Mouse (Mus musculus): Measurements from ENCODE around the gene Thap8. TPM values are rescaled to one million over a fixed set of nuclear protein-coding genes. Genes with fewer than 3 reads are reported as not detected.

The Thap8 gene
- polyA plus RNA-seq, 1 experiment from 2014 or later, result 0.42 TPM

GRCm38 (mm10) chr7:30333436-30333835 lies 53.5 kb downstream of the Thap8 start:
- Histone ChIP-seq H3K4me3 (no peak overlapping the region), H3K9me3 (replicated peaks) (no peaks in the 10 kb centered on the region), H3K4me1 (replicated peaks) (peaks cover 34% of the 10 kb centered on the region), H3K9ac (no peak overlapping the region), H3K36me3 (no peaks in the 10 kb centered on the region), H3K27ac (peak overlapping the region; percentile 83), H3K27me3 (peaks cover 17% of the 10 kb centered on the region), H3K4me2 (peak overlapping the region; percentile 32)
- WGBS, result 5% methylated on average over 4 of the region's 4 CpGs
- peak; percentile 83 for ATAC-seq (replicated peaks; ENCODE audit: insufficient number of reproducible peaks, insufficient read depth, low FRiP score, low read depth)

GRCm38 (mm10) chr7:30334563-30334962 lies 54.7 kb downstream of the Thap8 start:
- no peak for ATAC-seq (replicated peaks; ENCODE audit: insufficient number of reproducible peaks, insufficient read depth, low FRiP score, low read depth)
- no peak overlapping the region for H3K9ac ChIP-seq
- H3K4me1 ChIP-seq (replicated peaks), result peaks cover 34% of the 10 kb centered on the region
- H3K27ac ChIP-seq, result no peak overlapping the region
- H3K27me3 ChIP-seq, result peaks cover 23% of the 10 kb centered on the region
- no peaks in the 10 kb centered on the region for H3K9me3 ChIP-seq (replicated peaks)
- H3K36me3 ChIP-seq, result no peaks in the 10 kb centered on the region
- 70% methylated on average over 5 of the region's 5 CpGs for WGBS
- H3K4me2 ChIP-seq, result no peak overlapping the region
- H3K4me3 ChIP-seq, result no peak overlapping the region

GRCm38 (mm10) chr7:30335688-30336087 lies 55.8 kb downstream of the Thap8 start:
- Histone ChIP-seq H3K4me3 (no peak overlapping the region), H3K4me2 (no peak overlapping the region), H3K27ac (no peak overlapping the region), H3K9me3 (replicated peaks) (no peaks in the 10 kb centered on the region), H3K36me3 (no peaks in the 10 kb centered on the region), H3K27me3 (peaks cover 26% of the 10 kb centered on the region), H3K9ac (no peak overlapping the region), H3K4me1 (replicated peaks) (peaks cover 34% of the 10 kb centered on the region)
- no peak for ATAC-seq (replicated peaks; ENCODE audit: insufficient number of reproducible peaks, insufficient read depth, low FRiP score, low read depth)
- WGBS, result 78% methylated on average over 6 of the region's 6 CpGs

- ATAC-seq (replicated peaks; ENCODE audit: insufficient number of reproducible peaks, insufficient read depth, low FRiP score, low read depth), result no peak
- no peak overlapping the region for H3K9ac ChIP-seq
- peaks cover 34% of the 10 kb centered on the region for H3K4me1 ChIP-seq (replicated peaks)
- H3K27me3 ChIP-seq, result peaks cover 26% of the 10 kb centered on the region
- H3K9me3 ChIP-seq (replicated peaks), result no peaks in the 10 kb centered on the region
- no peak overlapping the region for H3K4me3 ChIP-seq
- H3K36me3 ChIP-seq, result no peaks in the 10 kb centered on the region
- no peak overlapping the region for H3K4me2 ChIP-seq
- H3K27ac ChIP-seq, result no peak overlapping the region
- WGBS, result 3% methylated on average over 9 of the region's 9 CpGs
These were observed 56.5 kb downstream of the Thap8 start for GRCm38 (mm10) chr7:30336384-30336783.

- H3K4me3 ChIP-seq, result no peak overlapping the region
- H3K9me3 ChIP-seq (replicated peaks), result no peaks in the 10 kb centered on the region
- H3K27ac ChIP-seq, result no peak overlapping the region
- no peak overlapping the region for H3K4me2 ChIP-seq
- no peaks in the 10 kb centered on the region for H3K36me3 ChIP-seq
- 61% methylated on average over 5 of the region's 5 CpGs for WGBS
- no peak for ATAC-seq (replicated peaks; ENCODE audit: insufficient number of reproducible peaks, insufficient read depth, low FRiP score, low read depth)
- H3K4me1 ChIP-seq (replicated peaks), result peaks cover 2% of the 10 kb centered on the region
- H3K9ac ChIP-seq, result no peak overlapping the region
- H3K27me3 ChIP-seq, result peaks cover 35% of the 10 kb centered on the region
These were observed 59.7 kb downstream of the Thap8 start for GRCm38 (mm10) chr7:30339432-30340109.

Other genes with a start within 250 kb of the Thap8 start
- 3.3 and 4.1 TPM in 2 replicates for gene Zfp14, start 228.7 kb upstream of the Thap8 start, polyA plus RNA-seq (2015; fragmentation: Nextera tagmentation; extraction: Ambion mirVana)
- gene Zfp82, start 207.2 kb upstream of the Thap8 start, polyA plus RNA-seq (2015; fragmentation: Nextera tagmentation; extraction: Ambion mirVana), result 3.5 and 4.6 TPM in 2 replicates
- 0.59 TPM in 1 of 2 replicates, not detected in the other for gene Gm26920, start 189.7 kb upstream of the Thap8 start, polyA plus RNA-seq (2015; fragmentation: Nextera tagmentation; extraction: Ambion mirVana)
- gene Zfp566, start 189.6 kb upstream of the Thap8 start, polyA plus RNA-seq (2015; fragmentation: Nextera tagmentation; extraction: Ambion mirVana), result 5.1 and 6.3 TPM in 2 replicates
- 72.9 and 75.3 TPM in 2 replicates for gene Zfp260, start 185.3 kb upstream of the Thap8 start, polyA plus RNA-seq (2015; fragmentation: Nextera tagmentation; extraction: Ambion mirVana)
- gene Zfp382, start 158.2 kb upstream of the Thap8 start, polyA plus RNA-seq (2015; fragmentation: Nextera tagmentation; extraction: Ambion mirVana), result 10.0 and 13.7 TPM in 2 replicates
- gene Zfp146, start 110.3 kb upstream of the Thap8 start, polyA plus RNA-seq (2015; fragmentation: Nextera tagmentation; extraction: Ambion mirVana), result 6.9 and 8.5 TPM in 2 replicates
- gene Cox7a1, start 96.0 kb upstream of the Thap8 start, polyA plus RNA-seq (2015; fragmentation: Nextera tagmentation; extraction: Ambion mirVana), result 369 and 603 TPM in 2 replicates
- 77.4 and 96.6 TPM in 2 replicates for gene Capns1, start 81.3 kb upstream of the Thap8 start, polyA plus RNA-seq (2015; fragmentation: Nextera tagmentation; extraction: Ambion mirVana)
- gene Polr2i, start 48.1 kb upstream of the Thap8 start, polyA plus RNA-seq (2015; fragmentation: Nextera tagmentation; extraction: Ambion mirVana), result 99.7 and 105 TPM in 2 replicates
- 125 and 140 TPM in 2 replicates for gene Tbcb, start 47.8 kb upstream of the Thap8 start, polyA plus RNA-seq (2015; fragmentation: Nextera tagmentation; extraction: Ambion mirVana)
- gene Ovol3, start 44.4 kb upstream of the Thap8 start, polyA plus RNA-seq (2015; fragmentation: Nextera tagmentation; extraction: Ambion mirVana), result not detected in 2 replicates
- gene Wdr62, start 325 bp downstream of the Thap8 start, polyA plus RNA-seq (2015; fragmentation: Nextera tagmentation; extraction: Ambion mirVana), result 6.7 and 8.6 TPM in 2 replicates
- 8.0 and 12.0 TPM in 2 replicates for gene Clip3, start 11.6 kb downstream of the Thap8 start, polyA plus RNA-seq (2015; fragmentation: Nextera tagmentation; extraction: Ambion mirVana)
- gene Alkbh6, start 28.6 kb downstream of the Thap8 start, polyA plus RNA-seq (2015; fragmentation: Nextera tagmentation; extraction: Ambion mirVana), result 57.4 and 64.4 TPM in 2 replicates
- gene Syne4, start 34.7 kb downstream of the Thap8 start, polyA plus RNA-seq (2015; fragmentation: Nextera tagmentation; extraction: Ambion mirVana), result 6.1 and 18.8 TPM in 2 replicates
- gene E130208F15Rik, start 41.6 kb downstream of the Thap8 start, polyA plus RNA-seq (2015; fragmentation: Nextera tagmentation; extraction: Ambion mirVana), result 5.1 TPM in 1 of 2 replicates, not detected in the other
- gene Sdhaf1, start 43.8 kb downstream of the Thap8 start, polyA plus RNA-seq (2015; fragmentation: Nextera tagmentation; extraction: Ambion mirVana), result 14.4 and 17.5 TPM in 2 replicates
- gene Lrfn3, start 82.7 kb downstream of the Thap8 start, polyA plus RNA-seq (2015; fragmentation: Nextera tagmentation; extraction: Ambion mirVana), result 1.4 and 2.1 TPM in 2 replicates
- gene Tyrobp, start 133.7 kb downstream of the Thap8 start, polyA plus RNA-seq (2015; fragmentation: Nextera tagmentation; extraction: Ambion mirVana), result 27.1 and 46.0 TPM in 2 replicates
- gene Hcst, start 139.8 kb downstream of the Thap8 start, polyA plus RNA-seq (2015; fragmentation: Nextera tagmentation; extraction: Ambion mirVana), result 0.98 and 2.7 TPM in 2 replicates
- gene Nfkbid, start 141.6 kb downstream of the Thap8 start, polyA plus RNA-seq (2015; fragmentation: Nextera tagmentation; extraction: Ambion mirVana), result 0.76 and 1.5 TPM in 2 replicates
- 14.7 and 21.7 TPM in 2 replicates for gene Aplp1, start 165.4 kb downstream of the Thap8 start, polyA plus RNA-seq (2015; fragmentation: Nextera tagmentation; extraction: Ambion mirVana)
- gene Kirrel2, start 177.6 kb downstream of the Thap8 start, polyA plus RNA-seq (2015; fragmentation: Nextera tagmentation; extraction: Ambion mirVana), result 0.16 TPM in 2 replicates
- gene Nphs1, start 178.2 kb downstream of the Thap8 start, polyA plus RNA-seq (2015; fragmentation: Nextera tagmentation; extraction: Ambion mirVana), result 0.09 and 0.14 TPM in 2 replicates
- gene Prodh2, start 213.5 kb downstream of the Thap8 start, polyA plus RNA-seq (2015; fragmentation: Nextera tagmentation; extraction: Ambion mirVana), result 0.15 and 0.74 TPM in 2 replicates

Measured in heart, embryonic 15.5 days (tissue).